Mouse (Mus musculus) bone marrow, adult 2 months (tissue): Measurements from ENCODE around the gene Ptrh2.

Source experiments
- CTCF ChIP-seq: fragments of 200-500 bp; IDR thresholded peaks from 2 replicates; pipeline ENCODE4 v1.5.1; 2011; ENCODE audit warnings: low read length, control low read depth; ENCODE audit not compliant: control insufficient read depth, insufficient read depth
- POLR2A ChIP-seq: fragments of 200-500 bp; IDR thresholded peaks from 2 replicates; pipeline ENCODE4 v1.6.1; 2011; ENCODE audit warnings: low read depth, mild to moderate bottlenecking, control low read depth, low read length, borderline replicate concordance; ENCODE audit not compliant: control insufficient read depth

GRCm38 (mm10) chr11:86734241-86734939, 50.6 kb downstream of the Ptrh2 start:
- TF ChIP-seq POLR2A (no peak), CTCF (no peak)
